Comparison of ENCODE assay signal across 10 mouse cellular contexts in genomic region chr11:101172434-101172815, GRCm38 (mm10). TPM values are rescaled to one million over a fixed set of nuclear protein-coding genes. Genes with fewer than 3 reads are reported as not detected.
A peak's percentile ranks its signal among the peaks of the same experiment; 100 is the strongest.
DNase-seq lines count a peak whose midpoint lies in the region; ATAC-seq and TF ChIP-seq lines count a peak whose summit lies in the region.
"Had no signal": no experiment of that assay in that cellular context is flagged by ENCODE, and none has a peak within 500 bp of the region (broad histone marks: within the 10 kb centered on the region; RNA-seq: fewer than 3 reads in every experiment).

No protein-coding gene starts in this region.

- peak overlapping the region; percentile 82 to 86 for H3K27ac ChIP-seq in heart, embryonic 14.5 days (replicated peaks in 1 of 2; ENCODE audit: control insufficient read depth in 1 of 2, insufficient read depth in 1 of 2, low read depth in 2 of 2, low read length in 2 of 2)
- H3K27ac ChIP-seq in ES-Bruce4 (ENCODE audit: insufficient read depth, low read length): no peak overlapping the region
- peak overlapping the region; percentile 76 for H3K27ac ChIP-seq in hindbrain, embryonic 12.5 days
- peak overlapping the region; percentile 84 for H3K27ac ChIP-seq in midbrain, embryonic 13.5 days

- peak overlapping the region; percentile 71 for H3K9ac ChIP-seq in heart, embryonic 14.5 days (ENCODE audit: low read length)
- peak overlapping the region; percentile 4; the same call in 1 of the 2 replicates for H3K9ac ChIP-seq in ES-Bruce4 (ENCODE audit: low read depth, poor library complexity, severe bottlenecking)
- H3K9ac ChIP-seq in hindbrain, embryonic 12.5 days: peak overlapping the region; percentile 59
- peak overlapping the region; percentile 58 for H3K9ac ChIP-seq in midbrain, embryonic 13.5 days (replicated peaks)

- H3K27me3 ChIP-seq in heart, embryonic 14.5 days (ENCODE audit: control insufficient read depth, insufficient read depth, low read length): peaks cover 18% of the 10 kb centered on the region
- H3K27me3 ChIP-seq in ES-Bruce4 (ENCODE audit: control insufficient read depth, insufficient read depth, low read length, poor library complexity, severe bottlenecking): peaks cover 18% of the 10 kb centered on the region
- H3K27me3 ChIP-seq in hindbrain, embryonic 12.5 days: peaks cover 73% of the 10 kb centered on the region
- H3K27me3 ChIP-seq in midbrain, embryonic 13.5 days: peaks cover 70% of the 10 kb centered on the region
- H3K27me3 ChIP-seq: Patski had no signal

- H3K4me3 ChIP-seq in heart, embryonic 14.5 days (ENCODE audit: control insufficient read depth in 1 of 2, insufficient read depth in 1 of 2, low read depth in 1 of 2, low read length in 2 of 2): peak overlapping the region; percentile 48 to 71
- H3K4me3 ChIP-seq in ES-Bruce4 (ENCODE audit: low read depth, low read length): peak overlapping the region; percentile 64
- H3K4me3 ChIP-seq in hindbrain, embryonic 12.5 days: peak overlapping the region; percentile 50
- peak overlapping the region; percentile 46 for H3K4me3 ChIP-seq in midbrain, embryonic 13.5 days (replicated peaks)

- ATAC-seq in heart, embryonic 14.5 days (ENCODE audit: insufficient number of reproducible peaks, insufficient read depth, low FRiP score, low read depth): no peak
- no peak for ATAC-seq in hindbrain, embryonic 12.5 days (ENCODE audit: low FRiP score)
- no peak for ATAC-seq in midbrain, embryonic 13.5 days
- ATAC-seq: Patski had no signal

- no peak for TF ChIP-seq POLR2A in ES-Bruce4 (IDR thresholded peaks at IDR 0.05; ENCODE audit: insufficient read depth, low read length)

- TF ChIP-seq CTCF in ES-Bruce4 (IDR thresholded peaks at IDR 0.05; ENCODE audit: low read depth, low read length): no peak

- WGBS in heart, embryonic 14.5 days: 15% methylated on average over 5 of the region's 5 CpGs
- 10% methylated on average over 5 of the region's 5 CpGs for WGBS in hindbrain, embryonic 12.5 days
- 4% methylated on average over 5 of the region's 5 CpGs for WGBS in midbrain, embryonic 13.5 days

- H3K36me3 ChIP-seq in heart, embryonic 14.5 days (ENCODE audit: control insufficient read depth, insufficient read depth, low read length): peaks cover 10% of the 10 kb centered on the region
- no peaks in the 10 kb centered on the region for H3K36me3 ChIP-seq in ES-Bruce4 (ENCODE audit: control insufficient read depth, insufficient read depth, low read length, poor library complexity, severe bottlenecking)
- 0 out of 2 replicates have a peak, but pooled peaks cover 3% of the 10 kb centered on the region for H3K36me3 ChIP-seq in hindbrain, embryonic 12.5 days
- H3K36me3 ChIP-seq in midbrain, embryonic 13.5 days: peaks cover 5% of the 10 kb centered on the region

- DNase-seq in heart, adult 18-20 months: no peak
- no peak for DNase-seq in right cerebral cortex, adult 2 months (ENCODE audit: low spot score in 2 of 2)
- no peak for DNase-seq in urinary bladder, postnatal 4 days (ENCODE audit: low spot score in 2 of 2)
- no peak for DNase-seq in ovary, postnatal 10 days (ENCODE audit: low spot score)

- peak overlapping the region; percentile 98 for H3K4me2 ChIP-seq in heart, embryonic 14.5 days (ENCODE audit: low read length)
- peak overlapping the region; percentile 93 for H3K4me2 ChIP-seq in hindbrain, embryonic 12.5 days (replicated peaks)
- H3K4me2 ChIP-seq in midbrain, embryonic 13.5 days (replicated peaks): peak overlapping the region; percentile 64

- no peaks in the 10 kb centered on the region for H3K9me3 ChIP-seq in heart, embryonic 14.5 days (ENCODE audit: control insufficient read depth, low read length)
- H3K9me3 ChIP-seq in ES-Bruce4 (replicated peaks; ENCODE audit: control insufficient read depth, insufficient read depth, low read length, poor library complexity, severe bottlenecking): no peaks in the 10 kb centered on the region
- no peaks in the 10 kb centered on the region for H3K9me3 ChIP-seq in hindbrain, embryonic 12.5 days (replicated peaks)
- no peaks in the 10 kb centered on the region for H3K9me3 ChIP-seq in midbrain, embryonic 13.5 days

- peaks cover 33 to 63% of the 10 kb centered on the region in 2 experiments for H3K4me1 ChIP-seq in heart, embryonic 14.5 days (ENCODE audit: control insufficient read depth in 2 of 2, insufficient read depth in 2 of 2, low read length in 2 of 2)
- H3K4me1 ChIP-seq in ES-Bruce4 (ENCODE audit: control insufficient read depth, insufficient read depth, low read length): no peaks in the 10 kb centered on the region
- H3K4me1 ChIP-seq in hindbrain, embryonic 12.5 days: peaks cover 59% of the 10 kb centered on the region
- H3K4me1 ChIP-seq in midbrain, embryonic 13.5 days (replicated peaks): peaks cover 83% of the 10 kb centered on the region

- TF ChIP-seq EP300 in ES-Bruce4 (IDR thresholded peaks at IDR 0.05; ENCODE audit: insufficient read depth, low read depth, low read length): no peak

RNA-seq across cellular contexts. Expression of gene Plekhh3, which starts 1.3 kb away (rescaled TPM):
- polyA plus RNA-seq in heart, embryonic 14.5 days (2014; fragmentation: Nextera tagmentation; extraction: Ambion mirVana): 11.3 and 12.8 TPM in 2 replicates
- 10 to 100 TPM; 12.6 to 12.8 TPM for total RNA-seq in heart, adult 18-20 months (2021)
- polyA plus RNA-seq in ES-Bruce4 (2011; ENCODE audit: insufficient read depth, insufficient read length, low read depth, missing spikeins): 2.5 and 4.4 TPM in 2 replicates
- polyA plus RNA-seq in hindbrain, embryonic 12.5 days (2016; fragmentation: Nextera tagmentation; extraction: Ambion mirVana): 14.3 and 15.4 TPM in 2 replicates
- polyA plus RNA-seq in midbrain, embryonic 13.5 days (2015; fragmentation: Nextera tagmentation; extraction: Ambion mirVana): 7.3 and 8.1 TPM in 2 replicates

RNA-seq across cellular contexts. Expression of gene Cntnap1, which starts 2.1 kb away (rescaled TPM):
- polyA plus RNA-seq in heart, embryonic 14.5 days (2014; fragmentation: Nextera tagmentation; extraction: Ambion mirVana): 0.69 and 1.1 TPM in 2 replicates
- 1 to 10 TPM; 1.1 to 1.9 TPM for total RNA-seq in heart, adult 18-20 months (2021)
- polyA plus RNA-seq in ES-Bruce4 (2011; ENCODE audit: insufficient read depth, insufficient read length, low read depth, missing spikeins): 0.15 and 0.37 TPM in 2 replicates
- polyA plus RNA-seq in hindbrain, embryonic 12.5 days (2016; fragmentation: Nextera tagmentation; extraction: Ambion mirVana): 0.97 and 1.2 TPM in 2 replicates
- 1.3 and 1.5 TPM in 2 replicates for polyA plus RNA-seq in midbrain, embryonic 13.5 days (2015; fragmentation: Nextera tagmentation; extraction: Ambion mirVana)
- total RNA-seq: neutrophil, adult 5-6 weeks had no signal

RNA-seq across cellular contexts. Expression of gene Ccr10, which starts 2.8 kb away (rescaled TPM):
- polyA plus RNA-seq in heart, embryonic 14.5 days (2014; fragmentation: Nextera tagmentation; extraction: Ambion mirVana): 0.30 TPM in 1 of 2 replicates, not detected in the other
- total RNA-seq in heart, adult 18-20 months (2021): not detected
- polyA plus RNA-seq in ES-Bruce4 (2011; ENCODE audit: insufficient read depth, insufficient read length, low read depth, missing spikeins): not detected in 2 replicates
- polyA plus RNA-seq in hindbrain, embryonic 12.5 days (2016; fragmentation: Nextera tagmentation; extraction: Ambion mirVana): 0.23 and 0.61 TPM in 2 replicates
- 0.19 and 0.38 TPM in 2 replicates for polyA plus RNA-seq in midbrain, embryonic 13.5 days (2015; fragmentation: Nextera tagmentation; extraction: Ambion mirVana)
- total RNA-seq: neutrophil, adult 5-6 weeks had no signal

RNA-seq across cellular contexts. Expression of gene Tubg2, which starts 16.7 kb away (rescaled TPM):
- 4.1 and 4.4 TPM in 2 replicates for polyA plus RNA-seq in heart, embryonic 14.5 days (2014; fragmentation: Nextera tagmentation; extraction: Ambion mirVana)
- 1 to 10 TPM; 2.3 to 3.7 TPM for total RNA-seq in heart, adult 18-20 months (2021)
- polyA plus RNA-seq in ES-Bruce4 (2011; ENCODE audit: insufficient read depth, insufficient read length, low read depth, missing spikeins): 1.9 and 3.0 TPM in 2 replicates
- polyA plus RNA-seq in hindbrain, embryonic 12.5 days (2016; fragmentation: Nextera tagmentation; extraction: Ambion mirVana): 10.4 and 12.9 TPM in 2 replicates
- 29.8 and 31.6 TPM in 2 replicates for polyA plus RNA-seq in midbrain, embryonic 13.5 days (2015; fragmentation: Nextera tagmentation; extraction: Ambion mirVana)

RNA-seq across cellular contexts. Expression of gene Tubg1, which starts 52.7 kb away (rescaled TPM):
- polyA plus RNA-seq in heart, embryonic 14.5 days (2014; fragmentation: Nextera tagmentation; extraction: Ambion mirVana): 63.1 and 68.6 TPM in 2 replicates
- total RNA-seq in heart, adult 18-20 months (2021): 10 to 100 TPM; 23.9 to 25.6 TPM
- polyA plus RNA-seq in ES-Bruce4 (2011; ENCODE audit: insufficient read depth, insufficient read length, low read depth, missing spikeins): 55.3 and 60.5 TPM in 2 replicates
- polyA plus RNA-seq in hindbrain, embryonic 12.5 days (2016; fragmentation: Nextera tagmentation; extraction: Ambion mirVana): 81.6 and 83.2 TPM in 2 replicates
- 89.4 and 91.0 TPM in 2 replicates for polyA plus RNA-seq in midbrain, embryonic 13.5 days (2015; fragmentation: Nextera tagmentation; extraction: Ambion mirVana)

Comparison
In these comparisons a context has a peak if more than half of its experiments do, and no peak if none do; other contexts are left out.
1. H3K9ac ChIP-seq: peak in every context shown above with its lines; median percentile 71 in heart, embryonic 14.5 days; 59 in hindbrain, embryonic 12.5 days; 58 in midbrain, embryonic 13.5 days; 4 in ES-Bruce4.